Mouse (Mus musculus): ENCODE results near the gene Psma7.

DNA sequence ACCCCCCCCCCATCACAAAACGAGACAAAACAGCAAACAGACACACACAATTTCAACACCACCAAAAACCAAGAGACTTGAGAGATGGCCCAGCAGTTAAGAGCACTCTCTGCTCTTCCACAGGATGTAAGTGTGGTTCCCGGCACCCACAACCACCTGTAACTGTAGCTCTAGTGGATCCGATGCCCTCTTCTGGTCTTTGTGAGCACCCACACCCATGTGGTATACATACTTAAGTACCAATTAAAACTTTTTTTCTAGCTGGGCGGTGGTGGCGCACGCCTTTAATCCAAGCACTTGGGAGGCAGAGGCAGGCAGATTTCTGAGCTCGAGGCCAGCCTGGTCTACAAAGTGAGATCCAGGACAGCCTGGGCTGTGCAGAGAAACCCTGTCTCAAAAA lies 31.5 kb downstream of the Psma7 start:
- TF ChIP-seq CTCF (IDR thresholded peaks at IDR 0.05; ENCODE audit: low read depth), result no peak
- TF ChIP-seq EP300 (IDR thresholded peaks at IDR 0.05; ENCODE audit: low read depth), result no peak

Measured in liver, postnatal 0 days (tissue).